Mouse (Mus musculus): Measurements from ENCODE around the gene Slc25a35. TPM values are rescaled to one million over a fixed set of nuclear protein-coding genes. Genes with fewer than 3 reads are reported as not detected.
"Not testable (repeated sequence)": the region's sequence is repeated elsewhere in the genome, so short reads cannot be mapped to it uniquely, and the experiment has no call there.

The Slc25a35 gene
- polyA plus RNA-seq, 1 experiment from 2014 or later: 2.8 TPM

DNA sequence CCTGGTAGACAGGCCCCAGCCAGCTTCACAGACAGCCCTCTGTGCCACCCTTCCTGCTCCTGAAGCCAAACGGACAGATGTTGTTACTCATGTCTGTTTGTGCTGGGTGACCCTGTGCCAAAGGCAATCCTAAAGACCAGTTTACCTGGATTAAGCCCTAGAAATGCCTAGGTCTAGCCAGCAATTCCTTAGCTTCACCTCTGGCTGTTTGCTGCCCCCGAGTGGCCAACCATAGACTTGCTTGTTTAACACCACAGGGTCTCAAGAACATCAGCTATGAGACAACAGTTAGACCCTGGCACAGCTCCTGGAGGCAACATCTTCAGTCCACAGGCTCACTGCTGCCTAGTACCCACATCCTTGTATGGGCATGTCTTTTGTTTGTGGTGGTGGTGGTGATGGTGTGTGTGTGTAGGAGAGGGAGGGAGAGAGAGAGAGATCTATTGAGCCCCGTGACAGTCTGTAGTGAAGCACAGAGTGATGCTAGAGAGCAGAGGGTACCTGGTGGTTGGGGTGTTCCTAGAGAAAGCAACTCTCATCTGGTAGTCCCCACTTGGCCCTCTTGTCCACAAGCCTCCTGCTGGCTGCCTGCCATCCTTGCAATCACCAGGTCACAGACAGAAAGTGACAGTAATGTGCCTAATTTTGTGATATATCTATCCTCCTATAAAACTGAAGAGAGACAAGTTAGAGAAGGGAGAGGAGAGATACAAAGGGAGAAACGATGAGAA is 14.9 kb downstream of the Slc25a35 start:
- no peak overlapping the region for H3K9ac ChIP-seq
- H3K27ac ChIP-seq: no peak overlapping the region
- no peak overlapping the region for H3K4me3 ChIP-seq
- peaks cover 17% of the 10 kb centered on the region for H3K36me3 ChIP-seq
- no peaks in the 10 kb centered on the region for H3K9me3 ChIP-seq
- H3K4me1 ChIP-seq: peaks cover 9% of the 10 kb centered on the region; the same call in 1 of the 2 replicates
- 30% methylated on average over 4 of the region's 4 CpGs for WGBS
- no peak overlapping the region for H3K4me2 ChIP-seq
- no peaks in the 10 kb centered on the region for H3K27me3 ChIP-seq
- ATAC-seq (ENCODE audit: borderline replicate concordance, extremely low read depth, low FRiP score, low TSS enrichment): no peak

DNA sequence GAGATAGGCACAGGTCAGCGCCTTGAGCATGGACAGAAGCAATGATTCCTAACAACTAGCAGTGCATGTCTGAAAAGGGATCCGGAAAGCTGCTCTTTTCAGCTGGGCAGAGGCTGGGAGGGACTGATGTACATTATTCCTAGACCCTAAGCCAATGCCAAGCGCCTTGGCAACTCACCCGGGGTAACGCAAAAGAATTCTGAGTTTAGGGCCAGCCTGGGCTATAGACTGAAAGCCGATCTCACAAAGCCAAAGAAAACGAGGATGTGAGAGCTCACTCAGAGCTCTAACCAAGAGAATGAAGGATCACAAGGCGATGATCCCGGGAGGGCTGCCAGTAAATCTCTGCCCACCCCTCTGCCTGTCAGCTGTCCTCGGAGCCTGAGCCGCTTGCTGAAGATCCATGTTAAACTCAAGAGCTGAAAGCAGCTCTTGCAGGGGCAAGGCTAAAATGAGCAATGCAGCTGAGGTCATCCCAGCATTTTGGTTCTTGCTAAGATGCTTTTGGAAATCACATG is 19.5 kb downstream of the Slc25a35 start:
- Histone ChIP-seq H3K36me3 (peaks cover 61% of the 10 kb centered on the region), H3K4me1 (0 out of 2 replicates have a peak, but pooled peaks cover 2% of the 10 kb centered on the region), H3K4me2 (no peak overlapping the region), H3K4me3 (no peak overlapping the region), H3K27me3 (no peaks in the 10 kb centered on the region), H3K9ac (no peak overlapping the region), H3K9me3 (no peaks in the 10 kb centered on the region), H3K27ac (no peak overlapping the region)
- ATAC-seq (ENCODE audit: borderline replicate concordance, extremely low read depth, low FRiP score, low TSS enrichment): no peak
- 85% methylated on average over 11 of the region's 11 CpGs for WGBS

DNA sequence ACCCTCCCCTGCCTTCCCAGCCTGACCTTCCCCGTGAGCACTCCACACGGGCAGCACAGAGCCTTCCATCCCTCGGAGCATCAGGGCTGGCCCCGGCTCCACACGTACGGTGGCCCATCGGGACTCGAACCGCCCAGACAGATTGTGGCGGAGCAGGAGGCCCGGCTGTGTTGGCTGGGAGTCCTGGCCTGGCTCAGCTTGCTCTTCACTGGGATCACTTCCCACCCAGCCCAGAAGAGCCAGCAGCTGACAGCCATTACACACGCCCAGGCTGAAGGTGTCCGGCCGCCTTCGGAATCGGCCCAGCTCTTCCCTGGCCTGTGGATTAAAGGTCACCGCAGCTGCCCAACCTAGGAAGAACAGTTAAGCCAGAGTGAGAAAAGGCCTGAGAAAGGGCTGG is 20.4 kb downstream of the Slc25a35 start:
- no peak overlapping the region for H3K9ac ChIP-seq
- H3K4me1 ChIP-seq: no peaks in the 10 kb centered on the region
- H3K9me3 ChIP-seq: no peaks in the 10 kb centered on the region
- no peaks in the 10 kb centered on the region for H3K27me3 ChIP-seq
- ATAC-seq (ENCODE audit: borderline replicate concordance, extremely low read depth, low FRiP score, low TSS enrichment): no peak
- H3K4me2 ChIP-seq: no peak overlapping the region
- 82% methylated on average over 17 of the region's 17 CpGs for WGBS
- H3K27ac ChIP-seq: no peak overlapping the region
- no peak overlapping the region for H3K4me3 ChIP-seq
- peaks cover 68% of the 10 kb centered on the region for H3K36me3 ChIP-seq

DNA sequence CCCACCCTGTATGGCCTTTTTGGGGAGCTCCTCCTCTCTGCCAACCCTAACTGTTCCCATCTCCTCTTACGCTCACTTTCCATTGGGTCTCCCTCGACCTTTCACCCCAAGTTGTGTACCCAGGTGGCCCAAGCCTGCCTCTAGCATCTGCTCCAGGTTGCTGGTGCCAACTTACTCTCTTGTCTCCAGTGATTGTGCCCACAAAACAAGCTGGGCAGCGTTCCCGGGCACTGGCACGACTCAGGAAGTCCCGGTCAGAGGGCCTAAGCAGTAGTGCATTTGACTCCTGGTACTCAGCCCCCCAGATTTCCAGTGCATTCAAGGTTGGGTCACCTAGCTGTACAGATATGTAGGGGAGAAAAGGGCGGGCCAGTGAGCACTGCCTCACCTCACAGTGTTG is 25.2 kb downstream of the Slc25a35 start:
- Histone ChIP-seq H3K27me3 (no peaks in the 10 kb centered on the region), H3K4me1 (no peaks in the 10 kb centered on the region), H3K9ac (no peak overlapping the region), H3K9me3 (no peaks in the 10 kb centered on the region), H3K4me2 (no peak overlapping the region), H3K4me3 (no peak overlapping the region), H3K27ac (no peak overlapping the region), H3K36me3 (peaks cover 90% of the 10 kb centered on the region)
- 84% methylated on average over 7 of the region's 7 CpGs for WGBS
- ATAC-seq (ENCODE audit: borderline replicate concordance, extremely low read depth, low FRiP score, low TSS enrichment): no peak

DNA sequence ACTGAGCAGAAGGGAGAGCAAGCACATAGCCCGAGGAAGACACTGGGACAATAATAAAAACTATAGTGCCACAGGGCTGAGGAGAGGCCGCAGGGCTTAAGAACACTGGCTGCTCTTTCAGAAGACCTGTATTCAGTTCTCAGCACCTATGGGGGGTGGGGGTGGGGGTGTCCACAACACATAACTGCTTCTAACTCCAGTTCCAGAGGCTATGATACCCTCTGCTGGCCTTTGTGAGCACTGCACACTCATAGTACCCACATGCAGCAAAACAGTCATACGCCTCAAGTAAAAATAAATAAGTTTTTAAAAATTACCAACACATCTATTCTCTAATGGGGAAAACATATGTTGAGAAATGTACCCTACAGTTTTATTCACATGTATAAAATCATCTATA is 26.4 kb downstream of the Slc25a35 start:
- no peak for ATAC-seq (ENCODE audit: borderline replicate concordance, extremely low read depth, low FRiP score, low TSS enrichment)
- peaks cover 90% of the 10 kb centered on the region for H3K36me3 ChIP-seq
- H3K4me3 ChIP-seq: no peak overlapping the region
- H3K9ac ChIP-seq: no peak overlapping the region
- WGBS: 96% methylated on average over 3 of the region's 3 CpGs
- no peaks in the 10 kb centered on the region for H3K4me1 ChIP-seq
- H3K4me2 ChIP-seq: no peak overlapping the region
- no peak overlapping the region for H3K27ac ChIP-seq
- no peaks in the 10 kb centered on the region for H3K27me3 ChIP-seq
- H3K9me3 ChIP-seq: no peaks in the 10 kb centered on the region

DNA sequence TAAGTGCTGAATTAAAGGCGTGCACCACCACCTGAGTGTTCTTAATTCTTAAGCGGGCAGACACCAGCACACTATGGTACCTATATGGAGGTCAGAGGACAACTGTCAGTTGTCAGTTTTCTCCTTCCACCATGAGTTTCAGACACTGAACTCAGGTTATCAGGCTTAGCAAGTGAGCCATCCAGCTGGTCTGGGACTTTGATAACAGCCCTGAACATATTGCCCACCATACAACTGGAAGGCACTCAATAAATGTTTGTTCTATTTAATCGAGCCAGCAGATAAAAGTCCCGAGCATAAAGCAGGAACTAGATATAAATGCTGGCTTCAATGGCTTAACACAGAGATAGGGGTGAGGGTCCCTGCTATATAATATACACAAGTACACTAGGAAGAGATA is 29.1 kb downstream of the Slc25a35 start:
- H3K36me3 ChIP-seq: peaks cover 91% of the 10 kb centered on the region
- 84% methylated on average over 4 of the region's 4 CpGs for WGBS
- no peak overlapping the region for H3K9ac ChIP-seq
- no peak overlapping the region for H3K4me3 ChIP-seq
- H3K27me3 ChIP-seq: no peaks in the 10 kb centered on the region
- H3K9me3 ChIP-seq: no peaks in the 10 kb centered on the region
- no peak overlapping the region for H3K27ac ChIP-seq
- no peak for ATAC-seq (ENCODE audit: borderline replicate concordance, extremely low read depth, low FRiP score, low TSS enrichment)
- no peaks in the 10 kb centered on the region for H3K4me1 ChIP-seq
- H3K4me2 ChIP-seq: no peak overlapping the region

DNA sequence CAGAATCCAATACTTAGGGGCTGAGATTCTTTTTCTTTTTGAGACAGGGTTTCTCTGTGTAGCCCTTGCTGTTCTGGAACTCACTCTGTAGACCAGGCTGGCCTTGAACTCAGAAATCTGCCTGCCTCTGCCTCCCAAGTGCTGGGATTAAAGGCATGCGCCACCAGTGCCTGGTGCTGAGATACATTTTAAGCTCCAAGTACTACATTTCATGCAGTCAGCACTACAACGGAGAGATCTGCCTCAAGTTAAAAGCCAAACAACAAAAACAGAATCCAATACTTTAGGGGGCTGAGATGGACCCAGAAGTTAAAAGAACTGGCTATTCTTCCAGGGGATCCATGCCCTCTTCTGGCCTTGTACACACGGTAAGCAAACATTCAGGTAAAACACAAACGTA is 34.9 kb downstream of the Slc25a35 start:
- H3K27me3 ChIP-seq; H3K4me1 ChIP-seq; H3K9me3 ChIP-seq; H3K9ac ChIP-seq; H3K27ac ChIP-seq; H3K4me2 ChIP-seq; ATAC-seq (ENCODE audit: borderline replicate concordance, extremely low read depth, low FRiP score, low TSS enrichment); H3K4me3 ChIP-seq: not testable (repeated sequence)
- 90% methylated on average over 4 of the region's 4 CpGs for WGBS
- H3K36me3 ChIP-seq: peaks cover 53% of the 10 kb centered on the region

DNA sequence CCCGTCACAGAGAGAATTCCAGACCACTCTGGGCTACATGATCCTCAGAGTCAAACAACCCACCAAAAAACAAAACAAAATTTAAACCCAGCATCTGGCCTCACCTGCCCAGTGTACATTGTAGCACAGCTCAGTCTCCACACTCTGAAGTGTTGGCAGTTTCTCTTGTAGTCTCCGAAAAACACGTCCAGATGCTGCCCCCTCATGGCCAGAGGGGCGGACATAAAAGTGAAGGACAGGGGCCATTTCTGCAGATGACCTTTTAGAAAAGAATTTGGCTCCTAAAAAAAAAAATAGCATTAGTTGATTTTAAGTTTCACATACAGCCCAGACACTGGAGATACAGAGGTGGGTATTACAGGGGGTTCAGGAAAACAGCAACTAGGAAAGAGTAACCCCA is 35.7 kb downstream of the Slc25a35 start:
- peaks cover 45% of the 10 kb centered on the region for H3K36me3 ChIP-seq
- H3K9me3 ChIP-seq: no peaks in the 10 kb centered on the region
- no peak overlapping the region for H3K9ac ChIP-seq
- no peak overlapping the region for H3K4me2 ChIP-seq
- H3K27me3 ChIP-seq: no peaks in the 10 kb centered on the region
- WGBS: 56% methylated on average over 4 of the region's 4 CpGs
- H3K4me3 ChIP-seq: no peak overlapping the region
- peaks cover 9% of the 10 kb centered on the region for H3K4me1 ChIP-seq
- ATAC-seq (ENCODE audit: borderline replicate concordance, extremely low read depth, low FRiP score, low TSS enrichment): no peak
- H3K27ac ChIP-seq: no peak overlapping the region

DNA sequence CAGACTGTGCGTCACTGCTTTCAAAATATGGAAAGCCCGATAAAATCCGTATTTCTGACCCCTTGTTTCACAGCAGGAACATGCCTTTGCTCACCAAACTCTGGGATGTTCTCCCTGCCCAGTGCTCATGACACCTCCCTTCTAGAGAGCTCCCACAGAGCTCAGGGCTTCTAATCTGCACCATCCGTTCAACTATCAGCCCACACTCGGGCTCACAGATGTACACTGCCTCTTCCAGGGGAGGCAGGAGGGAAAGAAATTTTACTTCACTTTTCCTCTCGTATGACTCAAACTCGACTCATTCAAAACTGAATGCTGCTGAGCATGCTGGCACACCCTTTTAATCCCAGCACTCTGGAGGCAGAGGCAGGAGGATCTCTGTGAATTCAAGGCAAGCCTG is 37.3 kb downstream of the Slc25a35 start:
- Histone ChIP-seq H3K27ac (no peak overlapping the region), H3K4me1 (peaks cover 9% of the 10 kb centered on the region), H3K4me2 (no peak overlapping the region), H3K4me3 (no peak overlapping the region), H3K36me3 (peaks cover 29% of the 10 kb centered on the region), H3K9me3 (no peaks in the 10 kb centered on the region), H3K27me3 (no peaks in the 10 kb centered on the region), H3K9ac (no peak overlapping the region)
- ATAC-seq (ENCODE audit: borderline replicate concordance, extremely low read depth, low FRiP score, low TSS enrichment): no peak
- WGBS: 79% methylated on average over 7 of the region's 7 CpGs

DNA sequence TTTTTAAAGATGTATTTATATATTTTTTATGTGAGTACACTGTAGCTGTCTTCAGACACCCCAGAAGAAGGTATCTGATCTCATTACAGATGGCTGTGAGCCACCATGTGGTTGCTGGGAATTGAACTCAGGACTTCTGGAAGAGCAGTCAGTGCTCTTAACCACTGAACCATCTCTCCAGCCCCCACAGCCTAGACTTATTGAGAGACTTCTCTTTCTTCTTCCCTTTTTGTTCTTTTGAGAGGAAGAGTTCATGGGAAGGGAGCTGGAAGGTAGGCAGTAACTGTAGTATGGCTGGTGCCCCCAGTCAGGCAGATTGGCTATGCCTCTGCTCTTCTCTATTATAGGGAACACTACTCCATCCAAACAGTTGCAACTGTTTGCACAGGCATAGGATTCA is 38.6 kb downstream of the Slc25a35 start:
- H3K36me3 ChIP-seq: peaks cover 16% of the 10 kb centered on the region
- not testable (repeated sequence) for ATAC-seq (ENCODE audit: borderline replicate concordance, extremely low read depth, low FRiP score, low TSS enrichment); H3K27me3 ChIP-seq; H3K9me3 ChIP-seq; H3K9ac ChIP-seq; H3K27ac ChIP-seq; H3K4me3 ChIP-seq; H3K4me2 ChIP-seq
- peaks cover 12% of the 10 kb centered on the region for H3K4me1 ChIP-seq

DNA sequence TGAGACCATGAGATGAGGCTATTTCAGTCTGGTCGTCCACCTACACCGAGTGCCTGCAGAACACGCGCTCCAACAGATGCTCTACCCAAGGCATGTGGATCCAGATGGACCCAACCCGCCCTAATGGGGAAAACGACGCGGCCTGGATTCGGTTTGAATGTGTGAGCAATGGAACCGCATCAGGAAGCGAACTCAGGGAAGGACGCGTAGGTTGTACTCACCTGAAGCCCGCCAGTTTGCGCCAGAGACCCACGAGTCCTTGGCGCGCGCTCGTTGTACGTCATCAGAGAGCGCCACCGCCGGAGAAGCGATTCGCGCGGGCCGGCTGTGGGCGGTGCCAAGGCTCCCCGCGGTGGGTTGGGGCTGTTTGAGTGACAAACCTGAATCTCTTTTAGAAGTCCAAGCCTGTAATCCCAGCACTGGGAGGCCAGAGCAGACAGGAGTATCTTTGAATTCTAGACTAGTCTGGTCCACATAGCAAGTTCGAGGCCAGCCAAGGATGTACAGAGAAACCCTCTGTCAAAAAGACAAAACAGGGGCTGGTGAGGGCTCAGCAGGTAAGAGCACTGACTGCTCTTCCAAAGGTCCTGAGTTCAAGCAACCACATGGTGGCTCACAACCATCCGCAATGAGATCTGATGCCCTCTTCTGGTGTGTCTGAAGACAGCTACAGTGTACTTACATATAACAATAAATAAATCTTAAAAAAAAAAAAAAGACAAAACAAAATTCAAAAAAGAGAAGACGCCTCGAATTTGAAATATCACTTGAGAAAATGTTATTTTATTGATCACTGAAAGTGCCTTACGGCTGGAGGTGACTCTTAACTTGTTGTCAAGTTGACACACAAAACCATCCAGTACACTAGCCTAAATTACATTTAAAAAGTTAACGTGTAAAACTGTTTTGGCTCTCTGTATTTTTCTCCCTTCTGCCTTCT is 40.5 kb downstream of the Slc25a35 start, which contains the start of gene Pfas:
Gene Pfas, minus strand, starts transcription at position 279 of the 940 bp plus-strand sequence.
- peak; percentile 87 for ATAC-seq (ENCODE audit: borderline replicate concordance, extremely low read depth, low FRiP score, low TSS enrichment)
- peaks cover 13% of the 10 kb centered on the region for H3K4me1 ChIP-seq
- H3K9me3 ChIP-seq: no peaks in the 10 kb centered on the region

DNA sequence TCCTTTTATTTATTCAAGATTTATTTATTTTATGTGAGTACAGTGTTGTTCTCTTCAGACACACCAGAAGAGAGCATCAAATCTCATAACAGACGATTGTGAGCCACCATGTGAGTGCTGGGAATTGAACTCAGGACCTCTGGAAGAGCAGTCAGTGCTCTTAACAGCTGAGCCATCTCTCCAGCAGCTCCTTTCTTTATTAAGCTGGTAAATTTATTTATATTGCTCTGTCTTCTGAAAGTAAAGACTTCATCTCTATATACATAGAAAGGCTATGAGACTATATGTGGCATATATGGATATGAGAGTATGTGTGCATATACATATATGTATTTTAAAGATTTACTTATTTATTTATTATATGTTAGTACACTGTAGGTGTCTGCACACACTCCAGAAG is 41.6 kb downstream of the Slc25a35 start:
- WGBS: 79% methylated on average over 1 of the region's 1 CpGs
- H3K9me3 ChIP-seq: no peaks in the 10 kb centered on the region
- ATAC-seq (ENCODE audit: borderline replicate concordance, extremely low read depth, low FRiP score, low TSS enrichment): no peak

More for the DNA sequence above, 40.5 kb downstream of the Slc25a35 start, which contains the start of gene Pfas:
- Histone ChIP-seq H3K36me3 (no peaks in the 10 kb centered on the region), H3K9ac (peak within 1 kb of the TSS; percentile 74), H3K4me2 (peak within 1 kb of the TSS; percentile 68), H3K27me3 (no peaks in the 10 kb centered on the region), H3K27ac (peak within 1 kb of the TSS; percentile 54), H3K4me3 (peak within 1 kb of the TSS; percentile 69)
- 8% methylated on average over 38 of the region's 38 CpGs for WGBS

More for the DNA sequence above, 41.6 kb downstream of the Slc25a35 start:
- H3K9ac ChIP-seq: no peak overlapping the region
- H3K4me2 ChIP-seq: no peak overlapping the region
- peaks cover 13% of the 10 kb centered on the region for H3K4me1 ChIP-seq
- no peaks in the 10 kb centered on the region for H3K36me3 ChIP-seq
- H3K27me3 ChIP-seq: no peaks in the 10 kb centered on the region
- no peak overlapping the region for H3K27ac ChIP-seq
- H3K4me3 ChIP-seq: no peak overlapping the region

Data from lung, embryonic 15.5 days (tissue).